Mouse (Mus musculus) megakaryocyte, adult 5-6 weeks (primary cell): ENCODE measurements around the gene Dusp23. TPM values are rescaled to one million over a fixed set of nuclear protein-coding genes. Genes with fewer than 3 reads are reported as not detected.

Experiments
- ATAC-seq: 2 replicates; pipeline ENCODE4 v1.8.0; 2016; ENCODE audit warnings: mild to moderate bottlenecking, inconsistent platforms; ENCODE audit not compliant: poor library complexity, severe bottlenecking
- total RNA-seq, 2 experiments: library from RNA; stranded (forward) in 1 of 2; stranded (reverse) in 1 of 2; fragments of 153-499, 151-499 nt in 1 of 2; fragments of 221-1000, 200-1000 nt in 1 of 2; gene quantifications; 2 replicates each; pipeline versions ENCODE4 v1.2.3 to v1.2.4; 2015 to 2017

Gene Dusp23
- 8.6 and 11.1 TPM in 2 replicates for total RNA-seq (2015)
- 0.37 and 1.3 TPM in 2 replicates for total RNA-seq (2017)

- peak; percentile 89 for ATAC-seq
These were observed at the start of gene Dusp23 for GRCm38 (mm10) chr1:172632451-172633326. Dusp23 (minus strand) TSS chr1:172632962.

DNA sequence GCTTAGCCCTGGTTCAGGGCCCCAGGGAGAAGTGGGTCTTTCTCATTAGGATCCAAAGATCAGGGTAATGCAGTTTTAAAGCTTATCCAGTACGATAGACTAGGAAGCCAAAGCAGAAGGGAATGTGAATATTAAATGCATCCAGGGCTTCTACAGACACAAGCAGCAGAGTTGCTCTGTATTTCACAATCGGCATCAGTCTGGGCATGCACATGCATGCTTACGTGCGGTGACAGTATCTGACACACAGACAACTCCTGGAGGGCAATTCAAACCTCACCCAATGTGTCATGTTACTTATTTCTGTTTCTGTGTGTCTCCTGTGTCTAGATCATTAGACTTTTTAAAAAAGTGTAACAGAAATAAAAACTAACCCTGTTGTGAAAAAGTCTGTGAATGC is 48.0 kb upstream of the Dusp23 start:
- ATAC-seq = no peak

DNA sequence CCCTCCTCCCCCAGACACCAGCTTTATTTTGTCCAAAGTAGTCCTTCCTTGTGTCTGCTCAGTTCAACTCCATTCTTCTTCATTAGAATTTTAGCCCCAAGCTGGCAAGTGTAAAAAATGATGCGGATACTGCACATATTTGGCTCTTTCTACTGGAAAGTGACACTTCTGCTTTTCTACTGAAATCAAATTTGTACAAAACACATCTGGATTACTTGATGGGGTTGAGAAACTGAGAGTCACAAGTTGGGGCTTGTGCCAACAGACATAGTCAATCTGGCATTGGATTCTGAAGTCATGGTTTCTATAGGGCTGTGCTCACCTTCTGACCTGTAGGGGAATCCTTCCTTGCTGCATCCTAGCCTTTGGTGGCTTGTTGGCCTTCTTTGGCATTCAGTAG is 38.0 kb upstream of the Dusp23 start:
- peak; percentile 30; the same call in 1 of the 2 replicates for ATAC-seq

DNA sequence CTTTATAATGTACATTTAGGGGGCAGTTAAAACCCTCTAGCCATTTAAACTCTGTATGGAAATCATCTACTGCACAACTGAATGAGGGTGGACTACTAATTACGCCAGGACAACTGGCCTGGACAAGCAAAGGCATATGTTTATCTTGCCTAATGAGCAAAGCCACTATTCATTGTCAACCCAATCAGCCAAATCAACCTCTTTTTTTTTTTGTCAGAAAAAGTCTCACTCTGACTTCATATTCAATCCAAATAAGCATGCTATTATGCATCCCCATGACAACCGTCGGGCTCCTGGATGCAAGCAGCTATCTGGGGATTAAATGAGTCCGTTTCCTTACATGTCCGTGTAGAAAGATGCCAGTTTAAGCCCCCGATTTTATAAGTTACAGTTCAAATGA is 34.8 kb upstream of the Dusp23 start:
- no peak for ATAC-seq

- no peak for ATAC-seq
These were observed 32.7 kb upstream of the Dusp23 start for GRCm38 (mm10) chr1:172665457-172665856.

DNA sequence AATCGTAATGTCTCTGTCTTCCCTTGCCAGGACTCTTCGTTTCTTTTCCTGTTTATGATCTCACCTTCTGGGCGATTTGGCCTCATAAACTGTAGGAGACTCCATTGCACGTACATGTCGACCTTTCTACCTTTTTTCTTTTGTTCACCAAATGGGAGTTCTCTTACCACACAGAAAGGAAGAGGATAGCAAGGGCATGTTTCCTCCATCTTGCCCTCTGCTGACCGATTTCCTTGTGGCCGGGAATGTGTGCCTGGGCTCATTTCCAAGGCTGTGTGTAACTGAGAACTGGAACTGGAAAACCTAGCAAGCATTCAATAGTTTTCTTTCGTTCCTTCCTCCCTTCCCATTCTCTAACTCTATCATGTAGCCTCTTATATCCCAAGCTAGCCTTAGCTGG is 26.9 kb upstream of the Dusp23 start:
- no peak for ATAC-seq

- ATAC-seq = no peak
These were observed 24.5 kb upstream of the Dusp23 start for GRCm38 (mm10) chr1:172657266-172657665.

GRCm38 (mm10) chr1:172653900-172654299 is 21.1 kb upstream of the Dusp23 start:
- ATAC-seq = no peak

GRCm38 (mm10) chr1:172652040-172652662 is 19.4 kb upstream of the Dusp23 start:
- no peak for ATAC-seq

GRCm38 (mm10) chr1:172651288-172651987 is 18.7 kb upstream of the Dusp23 start:
- ATAC-seq = no peak

GRCm38 (mm10) chr1:172650519-172651287 is 17.9 kb upstream of the Dusp23 start:
- peak; percentile 55; the same call in 1 of the 2 replicates for ATAC-seq

DNA sequence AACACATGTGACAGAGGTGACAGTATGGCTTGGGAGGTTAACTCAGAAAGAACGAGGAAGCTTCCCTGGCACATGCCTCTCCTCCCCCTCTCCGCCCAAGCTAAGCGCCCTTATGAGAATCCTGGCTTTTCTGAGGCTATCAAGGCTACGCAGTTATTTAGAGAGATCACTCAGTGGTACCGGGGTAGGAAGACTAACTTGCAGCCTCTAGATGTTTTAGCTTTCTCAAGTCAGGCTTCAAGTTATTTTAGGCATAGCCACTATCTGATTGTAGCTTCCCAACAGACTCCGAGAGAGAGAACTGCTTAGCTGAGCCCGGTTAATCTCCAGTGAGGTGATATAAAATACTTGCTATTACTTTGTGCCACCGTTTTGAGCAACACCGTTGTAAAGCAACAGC is 16.6 kb upstream of the Dusp23 start:
- ATAC-seq = no peak

GRCm38 (mm10) chr1:172647236-172647635 is 14.5 kb upstream of the Dusp23 start:
- no peak for ATAC-seq

DNA sequence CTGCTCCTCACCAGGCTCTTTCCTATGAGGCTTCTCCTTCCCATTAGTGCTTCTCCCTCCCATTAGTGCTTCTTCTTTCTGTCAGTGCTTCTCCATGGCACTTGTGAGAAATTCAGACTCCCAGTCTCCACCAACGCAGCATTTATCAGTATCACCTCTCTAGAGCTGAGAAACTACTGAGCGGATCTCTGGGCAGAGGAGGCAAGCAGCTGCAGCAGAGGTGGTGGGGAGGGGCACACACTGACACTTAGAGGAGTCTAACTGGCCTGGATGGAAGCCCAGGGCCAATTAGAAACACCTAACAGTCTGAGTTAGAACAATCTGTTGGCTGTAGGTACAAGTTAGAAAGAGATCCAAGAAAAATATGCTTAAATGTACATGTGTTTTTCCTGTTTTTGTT is 6.0 kb upstream of the Dusp23 start:
- no peak for ATAC-seq

DNA sequence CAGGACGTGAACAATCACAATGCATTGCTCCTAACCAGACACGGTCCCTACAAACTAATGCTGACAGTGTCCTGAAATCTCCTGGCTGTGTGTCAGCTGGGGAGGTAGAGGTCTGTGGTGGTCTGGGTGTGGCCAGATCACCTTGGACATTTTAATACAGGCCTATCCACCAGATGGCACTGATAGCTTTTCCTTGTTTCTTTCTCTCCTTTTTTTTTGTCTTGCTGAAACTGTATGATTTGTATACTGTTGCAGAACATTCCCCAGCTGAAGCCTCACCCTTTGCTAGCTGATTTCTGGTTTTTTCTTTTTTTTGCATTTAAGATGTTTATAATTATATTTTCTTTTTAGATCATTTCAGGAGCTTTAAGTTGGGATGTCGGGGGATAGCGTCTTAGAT is 5.0 kb upstream of the Dusp23 start:
- no peak for ATAC-seq

DNA sequence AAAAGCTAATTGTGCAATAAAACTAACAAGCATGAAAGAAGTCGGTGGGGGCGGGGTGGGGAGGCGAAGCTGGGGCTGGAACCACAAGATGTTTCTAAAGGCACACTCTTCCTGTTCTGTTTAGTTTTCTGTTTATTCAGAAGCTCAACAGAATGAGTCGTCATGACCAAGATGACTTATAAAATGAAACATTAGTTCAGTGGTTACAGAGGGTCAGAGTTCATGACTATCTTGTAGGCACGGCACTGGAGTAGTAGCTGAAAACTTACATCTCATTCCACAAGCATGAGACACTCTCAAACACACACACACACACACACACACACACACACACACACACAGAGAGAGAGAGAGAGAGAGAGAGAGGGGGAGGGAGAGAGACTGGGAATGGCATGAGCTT is 3.5 kb upstream of the Dusp23 start:
- no peak for ATAC-seq

DNA sequence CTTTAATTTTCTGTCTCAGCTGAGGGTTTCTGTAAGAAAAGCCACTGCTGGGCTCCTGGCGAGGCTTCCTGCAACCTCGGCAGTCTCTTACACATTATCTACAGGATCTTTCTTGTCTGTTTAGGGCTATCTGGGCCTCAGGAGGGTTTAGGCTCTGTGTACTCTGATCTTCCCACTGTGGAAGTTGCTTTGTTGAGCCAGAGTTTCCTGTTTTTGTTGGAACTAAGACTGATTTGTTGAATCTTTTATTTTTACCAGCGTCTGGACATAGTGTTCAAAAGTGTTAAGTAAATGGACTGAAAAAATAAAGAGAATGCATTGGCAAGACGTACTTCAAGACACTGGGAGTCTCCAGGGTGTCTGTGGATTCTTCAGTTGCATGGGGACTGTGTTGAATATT is 2.5 kb upstream of the Dusp23 start:
- ATAC-seq = no peak

DNA sequence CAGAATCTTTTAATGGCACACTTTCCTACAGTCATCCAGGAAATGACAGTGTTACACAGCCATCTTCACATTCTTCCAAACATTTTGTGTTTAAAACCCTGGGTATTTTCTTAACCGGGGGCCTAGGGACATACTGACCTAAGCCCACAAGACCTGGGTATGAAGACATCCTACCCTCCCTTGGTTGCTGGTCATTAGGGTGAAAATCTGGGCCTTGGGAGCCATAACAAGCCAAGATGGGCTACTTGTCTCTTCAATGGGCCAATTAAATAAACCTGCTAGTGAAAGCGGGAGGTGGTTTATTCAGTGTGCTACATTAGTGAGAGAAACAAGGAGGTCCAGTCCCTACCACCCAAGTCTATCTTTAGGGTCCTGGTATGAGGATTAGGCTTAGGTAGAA is 1.4 kb upstream of the Dusp23 start:
- no peak for ATAC-seq

DNA sequence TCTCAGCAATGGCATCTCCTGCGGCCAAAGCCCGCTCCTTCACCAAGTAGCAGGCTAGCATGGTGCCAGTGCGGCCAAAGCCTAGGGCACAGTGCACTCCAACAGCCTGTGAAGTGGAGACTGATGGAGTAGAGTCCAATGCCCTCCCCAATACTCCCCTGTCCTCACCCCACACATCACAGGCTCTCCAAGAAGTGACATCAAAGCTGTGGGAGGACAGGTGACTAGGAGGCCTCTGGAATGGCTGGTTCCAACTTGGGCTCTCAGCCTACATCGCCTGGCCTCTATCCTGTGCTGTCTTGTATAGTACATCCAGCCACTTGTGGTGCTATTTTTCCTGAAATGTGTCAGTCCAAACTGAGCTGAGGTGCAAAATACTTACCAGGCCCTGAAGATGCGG is 1.0 kb downstream of the Dusp23 start:
- ATAC-seq = no peak

DNA sequence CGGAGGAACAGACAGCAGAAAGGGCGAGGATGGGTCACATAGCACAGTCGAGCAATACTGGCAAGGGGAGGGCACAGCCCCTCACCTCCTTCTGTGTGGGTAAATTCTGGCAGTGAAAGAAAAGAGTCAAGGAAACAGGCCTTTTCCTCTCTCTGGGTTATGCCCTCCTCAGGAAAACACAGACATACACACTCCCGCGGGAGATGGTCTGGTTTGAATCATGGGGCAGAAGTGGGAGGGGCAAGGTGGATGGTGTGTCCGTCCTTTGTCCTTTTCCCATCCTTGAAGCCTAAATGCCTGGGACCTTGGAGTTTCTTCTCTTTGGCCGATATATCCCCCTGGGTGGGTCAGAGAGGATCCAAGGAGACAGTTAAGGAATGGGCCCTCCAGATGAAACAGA is 2.9 kb downstream of the Dusp23 start:
- ATAC-seq = no peak

DNA sequence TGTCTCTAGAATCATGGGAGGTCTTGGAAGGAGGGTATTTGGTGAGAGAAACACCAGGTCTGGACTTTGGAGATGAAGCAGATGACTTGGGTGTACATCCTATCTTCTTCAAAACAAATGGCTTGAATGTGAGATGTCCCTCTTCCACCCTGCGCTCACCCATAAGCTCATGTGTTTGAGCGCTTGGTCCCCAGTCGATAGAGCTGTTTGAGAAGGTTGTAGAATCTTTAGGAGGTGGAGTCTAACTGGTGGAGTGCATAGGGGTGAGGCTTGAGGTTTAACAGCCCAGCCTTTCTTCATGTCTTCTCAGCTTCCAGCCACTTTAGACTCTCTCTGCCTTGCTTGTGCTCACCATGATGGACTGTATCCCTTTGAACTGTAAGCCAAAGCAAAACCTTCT is 6.5 kb downstream of the Dusp23 start:
- no peak for ATAC-seq
